Mouse (Mus musculus) gastrocnemius, adult 18-20 months (tissue): ENCODE measurements around the gene Acp5. TPM values are rescaled to one million over a fixed set of nuclear protein-coding genes. Genes with fewer than 3 reads are reported as not detected.

Experiments
- DNase-seq: peaks from one replicate; pipeline ENCODE4 v3.0.0; 2021; ENCODE audit warnings: low spot score
- microRNA-seq: library from miRNA; unstranded; fragments of <30 nt; microRNA quantifications from one replicate; pipeline ENCODE4 v1.2.0, GENCODE M21; 2021
- total RNA-seq, 2 experiments: library from RNA; stranded (reverse); gene quantifications; 2 replicates each; pipeline ENCODE4 v1.2.3; 2021

Acp5 gene
- total RNA-seq, 2 experiments from 2014 or later = 0.94 to 2.3 TPM

- no peak for DNase-seq
Measured at GRCm38 (mm10) chr9:22108194-22108593, 27.3 kb downstream of the Acp5 start.

DNA sequence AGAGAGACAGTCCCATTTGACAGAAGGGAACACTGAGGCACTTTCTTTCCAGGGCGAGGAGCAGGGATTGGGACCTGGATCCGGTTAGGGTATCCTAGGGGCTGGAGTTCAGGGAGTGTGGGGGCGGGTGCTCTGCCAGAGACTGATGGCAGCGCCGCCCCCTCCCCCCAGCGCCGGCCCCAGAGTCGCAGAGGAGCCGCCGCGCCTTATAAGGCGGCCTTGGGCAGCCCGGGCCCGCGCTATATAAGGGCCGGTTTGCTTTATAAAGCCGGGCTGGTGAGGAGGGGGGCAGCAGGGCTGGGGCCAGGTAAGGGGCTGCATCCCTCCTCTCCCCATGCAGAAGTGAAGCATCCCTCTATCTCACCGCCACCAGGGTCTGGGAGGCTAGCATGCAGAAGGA, 35.6 kb downstream of the Acp5 start:
- DNase-seq = no peak

GRCm38 (mm10) chr9:22098993-22099696, 36.4 kb downstream of the Acp5 start, which contains the start of gene Cnn1:
Cnn1 (plus strand) TSS chr9:22099216.
- DNase-seq = no peak

GRCm38 (mm10) chr9:22095854-22096307, 39.6 kb downstream of the Acp5 start:
- peak; percentile 83 for DNase-seq

DNA sequence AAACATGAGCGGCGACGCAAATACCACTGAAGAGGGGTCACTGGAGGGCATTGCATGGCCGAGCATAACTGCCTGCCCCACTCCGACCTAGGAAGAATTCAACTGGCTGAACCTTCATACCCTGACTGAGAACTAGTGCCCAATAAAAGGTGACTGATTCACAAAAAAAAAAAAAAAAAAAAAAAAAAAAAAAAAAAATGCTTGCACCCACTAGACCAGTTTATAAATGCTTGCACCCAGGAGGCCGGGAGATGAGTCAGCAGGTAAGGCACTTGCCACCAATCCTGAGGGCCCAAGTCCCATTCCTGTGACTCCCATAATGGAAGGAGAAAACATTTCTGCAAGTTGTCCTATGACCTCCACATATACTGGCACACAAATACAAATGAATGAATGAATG, 42.8 kb downstream of the Acp5 start:
- no peak for DNase-seq

DNA sequence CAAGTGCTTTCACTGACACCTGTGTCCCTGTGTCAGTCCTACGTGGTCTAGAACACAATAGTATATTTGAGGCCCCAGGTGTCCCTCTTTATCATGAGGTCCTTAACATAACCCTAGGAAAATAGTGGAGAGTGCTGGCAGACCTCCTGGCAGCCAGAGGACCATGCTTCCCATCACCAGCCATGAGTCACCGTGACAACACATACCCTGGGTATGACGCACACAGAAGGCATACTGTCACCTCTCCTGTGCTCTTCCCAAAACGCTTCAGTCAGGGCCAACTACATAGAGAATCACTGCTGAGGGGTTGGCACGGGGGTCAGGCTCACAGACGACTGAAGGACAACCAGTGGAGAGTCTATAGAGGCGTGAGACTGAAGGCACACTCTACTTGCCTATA, 45.5 kb downstream of the Acp5 start:
- no peak for DNase-seq

- no peak for DNase-seq
Measured at GRCm38 (mm10) chr9:22089281-22089680, 46.2 kb downstream of the Acp5 start.

- no peak for DNase-seq
Measured at GRCm38 (mm10) chr9:22087034-22087618, 48.4 kb downstream of the Acp5 start.

- DNase-seq = no peak
Measured at GRCm38 (mm10) chr9:22086012-22086411, 49.5 kb downstream of the Acp5 start.

DNA sequence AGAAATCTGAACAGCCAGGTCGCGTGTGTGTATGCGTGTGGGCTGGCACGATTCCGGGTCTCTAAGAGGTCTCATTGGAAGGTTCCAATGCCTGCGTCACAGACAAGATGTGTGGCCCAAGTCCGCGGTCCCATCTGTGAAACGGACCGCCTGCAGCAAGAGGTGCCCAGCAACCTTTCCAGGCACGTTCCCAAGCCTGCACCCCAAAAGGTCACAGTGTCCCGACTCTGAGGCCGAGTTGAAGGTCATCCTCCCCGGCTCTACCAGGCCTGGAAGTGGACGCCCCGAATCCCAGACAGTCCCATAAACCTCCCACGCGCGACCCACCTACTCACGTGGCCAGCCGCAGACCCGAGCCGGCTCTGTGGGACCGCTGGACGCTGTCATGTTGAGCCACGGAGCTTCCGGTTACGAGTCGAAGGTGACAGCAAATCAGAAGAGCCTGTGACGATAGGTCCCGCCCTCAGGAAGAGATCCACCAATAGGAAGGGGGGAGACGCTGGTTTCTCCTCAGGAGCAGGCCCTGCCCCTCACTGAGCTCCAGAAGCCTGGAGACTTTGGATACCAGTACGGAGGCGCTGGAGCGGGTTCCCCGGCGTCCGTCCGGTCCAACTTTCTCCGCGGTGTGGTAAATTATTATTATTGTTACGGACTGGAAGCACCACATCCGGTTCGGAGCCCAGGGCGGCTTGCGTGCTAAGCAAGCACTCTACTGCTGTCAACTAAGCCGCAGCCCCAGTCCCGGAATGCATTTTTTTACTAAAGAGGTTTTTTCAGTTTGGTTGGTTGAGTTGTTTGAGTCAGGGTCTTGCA, 50.3 kb downstream of the Acp5 start, which contains the start of gene Ecsit:
Gene Ecsit, minus strand, starts transcription at position 417 of the 813 bp plus-strand sequence.
- peak; percentile 97 for DNase-seq

- DNase-seq = no peak
Measured at GRCm38 (mm10) chr9:22084667-22085021, 50.9 kb downstream of the Acp5 start.

Small RNAs within 50 kb of the gene (microRNA-seq; reads per million reads assigned to microRNA genes)
- gene Mir7084 = not detected

Other genes with a start within 250 kb of the Acp5 start
- 1 to 10 TPM; 1.9 to 4.3 TPM for gene Rab3d, start 217.5 kb downstream of the Acp5 start, total RNA-seq
- gene Ccdc159, start 208.2 kb downstream of the Acp5 start, total RNA-seq = under 1 TPM; 0.71 to 0.85 TPM
- gene Tmem205, start 208.2 kb downstream of the Acp5 start, total RNA-seq = 10 to 100 TPM; 10.5 to 13.8 TPM
- gene Plppr2, start 198.7 kb downstream of the Acp5 start, total RNA-seq = under 1 TPM; 0.50 to 0.81 TPM
- 1 to 10 TPM; 2.1 to 2.3 TPM for gene Swsap1, start 180.0 kb downstream of the Acp5 start, total RNA-seq
- under 1 TPM in 1 of 2 experiments, not detected in 1; 0.21 TPM for gene Epor, start 172.2 kb downstream of the Acp5 start, total RNA-seq
- gene Rgl3, start 146.3 kb downstream of the Acp5 start, total RNA-seq = under 1 TPM; 0.39 to 0.55 TPM
- gene Ccdc151, start 133.1 kb downstream of the Acp5 start, total RNA-seq = not detected
- 10 to 100 TPM; 24.4 to 27.9 TPM for gene Prkcsh, start 132.9 kb downstream of the Acp5 start, total RNA-seq
- under 1 TPM in 1 of 2 experiments, not detected in 1; 0.24 TPM for gene Elavl3, start 83.7 kb downstream of the Acp5 start, total RNA-seq
- not detected for gene Gm49318, start 64.5 kb downstream of the Acp5 start, total RNA-seq
- gene Zfp653, start 64.3 kb downstream of the Acp5 start, total RNA-seq = 1 to 10 TPM; 3.2 to 3.7 TPM
- 10 to 100 TPM; 89.2 to 92.1 TPM for gene Ecsit, start 50.3 kb downstream of the Acp5 start, total RNA-seq
- 1 to 10 TPM; 3.1 to 6.5 TPM for gene Cnn1, start 36.5 kb downstream of the Acp5 start, total RNA-seq
- gene Elof1, start 18.5 kb downstream of the Acp5 start, total RNA-seq = 10 to 100 TPM; 37.9 to 39.1 TPM
- gene Pigyl, start 21.1 kb upstream of the Acp5 start, total RNA-seq = 10 to 100 TPM; 33.4 to 36.9 TPM
- gene Zfp872, start 52.4 kb upstream of the Acp5 start, total RNA-seq = not detected
- 1 to 10 TPM; 6.1 to 6.3 TPM for gene Zfp809, start 90.0 kb upstream of the Acp5 start, total RNA-seq
- gene Zfp599, start 124.2 kb upstream of the Acp5 start, total RNA-seq = not detected
- under 1 TPM; 0.34 to 0.36 TPM for gene Zfp810, start 171.9 kb upstream of the Acp5 start, total RNA-seq